Mouse (Mus musculus) midbrain, embryonic 12.5 days (tissue): ENCODE data around the gene Maml3. TPM values are rescaled to one million over a fixed set of nuclear protein-coding genes. Genes with fewer than 3 reads are reported as not detected.

Source experiments
- ATAC-seq: fragments of 200-750 bp; cut with Nextera tagmentation; 2 replicates; pipeline ENCODE4 v1.8.0; 2017; ENCODE audit warnings: low read depth, moderate TSS enrichment, moderate library complexity; ENCODE audit not compliant: low FRiP score
- H3K27ac ChIP-seq: fragments of 300-500 bp; sonication (generic); replicated peaks from 2 replicates; pipeline ENCODE4 v1.5.1; 2016; ENCODE audit warnings: mild to moderate bottlenecking
- H3K27me3 ChIP-seq: fragments of 300-500 bp; sonication (generic); 2 replicates; pipeline ENCODE4 v1.6.1; 2016; ENCODE audit warnings: mild to moderate bottlenecking
- H3K36me3 ChIP-seq: fragments of 300-500 bp; sonication (generic); 2 replicates; pipeline ENCODE4 v1.6.1; 2016
- H3K4me1 ChIP-seq: fragments of 300-500 bp; sonication (generic); 2 replicates; pipeline ENCODE4 v1.6.1; 2016
- H3K4me2 ChIP-seq: fragments of 300-500 bp; sonication (generic); replicated peaks from 2 replicates; pipeline ENCODE4 v1.6.1; 2016; ENCODE audit warnings: mild to moderate bottlenecking, moderate library complexity
- H3K4me3 ChIP-seq: fragments of 300-500 bp; sonication (generic); 2 replicates; pipeline ENCODE4 v1.5.1; 2016; ENCODE audit warnings: mild to moderate bottlenecking
- H3K9ac ChIP-seq: fragments of 300-500 bp; sonication (generic); replicated peaks from 2 replicates; pipeline ENCODE4 v1.6.1; 2016; ENCODE audit warnings: mild to moderate bottlenecking, moderate library complexity
- H3K9me3 ChIP-seq: fragments of 300-500 bp; sonication (generic); 2 replicates; pipeline ENCODE4 v1.6.1; 2016; ENCODE audit warnings: mild to moderate bottlenecking
- WGBS: fragments of 180-500 bp; shearing (Covaris S2); methylation state at CpG from one replicate; pipeline ENCODE4 v1.1.7; 2016; 5-methylcytosine and 5-hydroxymethylcytosine counted together
- polyA plus RNA-seq: library from polyadenylated mRNA; unstranded; fragments of >200 nt; fragmentation: Nextera tagmentation; extraction: Ambion mirVana; gene quantifications from 2 replicates; pipeline ENCODE4 v1.2.1, GENCODE M21; 2016

Maml3 gene
- polyA plus RNA-seq, 1 experiment from 2014 or later, result 8.2 TPM

GRCm38 (mm10) chr3:52104208-52104607, 668 bp downstream of the Maml3 start:
- H3K4me2 ChIP-seq, result peak overlapping the region; percentile 84
- H3K36me3 ChIP-seq, result no peaks in the 10 kb centered on the region
- H3K27ac ChIP-seq, result peak overlapping the region; percentile 99
- peak overlapping the region; percentile 89 for H3K4me3 ChIP-seq
- no peak for ATAC-seq
- no peaks in the 10 kb centered on the region for H3K27me3 ChIP-seq
- H3K9ac ChIP-seq, result peak overlapping the region; percentile 98
- peaks cover 18% of the 10 kb centered on the region for H3K4me1 ChIP-seq
- WGBS, result 0% methylated on average over 16 of the region's 16 CpGs
- no peaks in the 10 kb centered on the region for H3K9me3 ChIP-seq

- Histone ChIP-seq H3K9ac (peak overlapping the region; percentile 98), H3K4me1 (peaks cover 18% of the 10 kb centered on the region), H3K36me3 (no peaks in the 10 kb centered on the region), H3K4me2 (peak overlapping the region; percentile 84), H3K27me3 (no peaks in the 10 kb centered on the region), H3K4me3 (peak overlapping the region; percentile 89), H3K9me3 (no peaks in the 10 kb centered on the region), H3K27ac (peak overlapping the region; percentile 99)
- no peak for ATAC-seq
- under 1% methylated on average over 55 of the region's 55 CpGs for WGBS
Observed at GRCm38 (mm10) chr3:52103531-52104181, 1.2 kb downstream of the Maml3 start.

DNA sequence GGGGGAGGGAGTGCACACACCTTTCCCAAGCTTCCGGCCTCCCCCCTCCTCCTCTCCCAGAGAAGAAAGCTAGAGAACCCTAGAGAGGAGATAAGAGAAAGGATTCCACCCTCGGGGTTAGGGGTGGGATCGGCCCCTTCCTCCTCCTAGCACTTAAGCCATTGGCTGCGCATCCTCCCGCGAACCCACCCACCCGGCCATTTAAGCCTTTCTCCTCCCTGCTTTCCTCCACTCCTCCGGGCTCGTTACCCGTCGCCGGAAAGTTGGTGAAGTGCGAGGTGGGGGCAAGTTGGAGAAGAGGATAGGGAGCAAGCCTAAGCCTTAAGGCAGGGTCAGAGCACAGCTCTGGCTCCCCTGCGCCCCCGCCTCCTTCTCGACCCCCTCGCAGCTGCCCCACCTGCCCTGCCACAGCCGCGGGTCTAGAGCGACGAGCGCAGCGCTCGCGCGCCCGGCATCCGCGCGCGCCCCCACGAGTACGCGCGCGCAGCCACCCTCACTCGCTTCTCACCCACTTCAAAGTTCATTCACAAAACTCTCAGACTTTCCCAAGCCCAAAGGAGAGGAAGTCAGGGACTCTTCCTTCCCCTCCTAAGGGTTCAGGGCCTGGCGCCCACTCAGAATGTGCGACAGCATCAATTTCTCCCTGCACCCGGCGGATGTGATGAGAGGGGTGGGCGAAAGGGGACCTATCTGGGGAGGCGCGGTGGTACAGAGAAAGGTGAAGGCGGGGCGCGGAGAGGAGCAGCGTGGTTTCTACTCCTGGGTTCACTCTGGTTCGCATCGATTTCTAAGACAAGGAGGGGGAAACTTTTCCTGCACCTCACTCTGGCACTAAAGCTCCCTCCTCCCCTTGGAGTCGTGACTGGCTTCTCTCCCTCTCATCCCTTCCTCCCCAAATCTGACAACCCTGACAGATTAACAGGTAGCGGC, 2.0 kb downstream of the Maml3 start:
- H3K27ac ChIP-seq, result peak overlapping the region; percentile 99
- peaks cover 18% of the 10 kb centered on the region for H3K4me1 ChIP-seq
- peak overlapping the region; percentile 98 for H3K9ac ChIP-seq
- ATAC-seq, result peak; percentile 75
- WGBS, result under 1% methylated on average over 48 of the region's 52 CpGs
- no peaks in the 10 kb centered on the region for H3K27me3 ChIP-seq
- H3K4me2 ChIP-seq, result peak overlapping the region; percentile 84
- H3K4me3 ChIP-seq, result peak overlapping the region; percentile 89
- H3K36me3 ChIP-seq, result no peaks in the 10 kb centered on the region
- no peaks in the 10 kb centered on the region for H3K9me3 ChIP-seq

DNA sequence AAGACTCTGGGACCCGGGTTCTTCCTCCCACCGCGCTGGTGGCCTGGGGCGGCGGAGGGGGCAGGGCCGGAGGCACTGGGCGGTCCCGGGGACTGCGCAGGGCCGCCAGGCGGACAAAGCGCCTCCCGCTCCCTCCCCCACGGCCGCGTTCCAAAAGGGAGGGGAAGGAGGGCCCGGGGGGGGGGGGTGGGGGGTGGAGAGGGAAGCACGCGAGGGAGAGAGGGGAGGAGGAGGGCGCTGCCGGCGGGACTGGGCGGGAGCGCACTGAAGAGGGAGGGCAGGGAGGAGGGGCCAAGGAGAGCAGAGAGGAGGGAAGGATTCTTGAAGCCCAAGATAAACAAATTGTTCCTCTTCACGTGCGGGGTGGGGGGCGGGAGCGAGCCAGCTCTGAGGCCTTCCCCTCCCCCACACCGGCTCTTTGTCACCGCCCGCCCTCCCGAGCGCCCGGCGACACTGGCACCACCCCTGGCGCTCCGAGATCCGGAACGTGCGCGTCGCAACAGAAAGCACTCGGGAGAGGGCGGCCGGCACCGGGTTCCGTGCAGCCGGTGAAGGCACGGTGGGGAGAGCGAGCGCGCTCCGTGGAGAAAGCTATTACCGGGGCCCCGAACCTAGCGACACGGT, 2.8 kb downstream of the Maml3 start:
- H3K27ac ChIP-seq, result peak overlapping the region; percentile 99

DNA sequence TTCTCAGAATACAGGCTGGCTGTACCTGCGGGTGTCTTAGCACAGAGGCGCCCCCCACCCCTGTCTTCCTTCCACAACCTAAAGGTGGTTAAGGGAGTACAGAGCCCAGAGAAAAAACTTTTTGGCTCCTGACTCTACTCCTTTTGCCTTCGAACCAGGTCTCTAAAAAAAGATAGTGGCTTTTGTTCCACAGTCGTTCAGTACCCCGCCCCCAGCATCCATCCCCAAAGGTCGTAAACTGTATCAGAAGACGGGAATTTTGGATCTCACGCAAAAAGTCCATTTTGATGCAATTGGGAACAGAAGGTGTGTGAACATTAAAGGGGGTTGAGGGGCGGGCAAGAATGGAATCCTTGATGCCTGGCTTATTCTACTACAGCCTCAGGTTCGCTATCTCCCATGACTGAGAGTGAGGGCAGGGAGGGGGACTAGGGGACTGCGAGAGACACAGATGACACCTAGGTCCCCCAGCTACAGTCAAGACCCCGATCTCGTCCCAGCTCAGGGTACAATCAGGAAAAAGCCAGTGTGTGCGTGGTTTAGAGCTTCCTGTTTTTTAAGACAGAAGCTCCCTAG, 3.4 kb downstream of the Maml3 start:
- 0 out of 2 replicates have a peak, but pooled peaks cover 2% of the 10 kb centered on the region for H3K36me3 ChIP-seq
- H3K4me3 ChIP-seq, result peak overlapping the region; percentile 89
- peaks cover 18% of the 10 kb centered on the region for H3K4me1 ChIP-seq
- WGBS, result under 1% methylated on average over 14 of the region's 14 CpGs
- H3K9ac ChIP-seq, result peak overlapping the region; percentile 98
- H3K9me3 ChIP-seq, result no peaks in the 10 kb centered on the region
- peak overlapping the region; percentile 84 for H3K4me2 ChIP-seq
- H3K27me3 ChIP-seq, result no peaks in the 10 kb centered on the region
- peak; percentile 57; the same call in 1 of the 2 replicates for ATAC-seq
- H3K27ac ChIP-seq, result peak overlapping the region; percentile 99

More for the DNA sequence above, 2.8 kb downstream of the Maml3 start:
- Histone ChIP-seq H3K4me2 (peak overlapping the region; percentile 84), H3K4me1 (peaks cover 18% of the 10 kb centered on the region), H3K9me3 (no peaks in the 10 kb centered on the region), H3K36me3 (no peaks in the 10 kb centered on the region), H3K27me3 (no peaks in the 10 kb centered on the region), H3K4me3 (peak overlapping the region; percentile 89), H3K9ac (peak overlapping the region; percentile 98)
- ATAC-seq, result peak; percentile 85
- 0% methylated on average over 45 of the region's 57 CpGs for WGBS

GRCm38 (mm10) chr3:52100926-52101325, 4.0 kb downstream of the Maml3 start:
- peak overlapping the region; percentile 89 for H3K4me3 ChIP-seq
- peaks cover 18% of the 10 kb centered on the region for H3K4me1 ChIP-seq
- WGBS, result 37% methylated on average over 9 of the region's 9 CpGs

DNA sequence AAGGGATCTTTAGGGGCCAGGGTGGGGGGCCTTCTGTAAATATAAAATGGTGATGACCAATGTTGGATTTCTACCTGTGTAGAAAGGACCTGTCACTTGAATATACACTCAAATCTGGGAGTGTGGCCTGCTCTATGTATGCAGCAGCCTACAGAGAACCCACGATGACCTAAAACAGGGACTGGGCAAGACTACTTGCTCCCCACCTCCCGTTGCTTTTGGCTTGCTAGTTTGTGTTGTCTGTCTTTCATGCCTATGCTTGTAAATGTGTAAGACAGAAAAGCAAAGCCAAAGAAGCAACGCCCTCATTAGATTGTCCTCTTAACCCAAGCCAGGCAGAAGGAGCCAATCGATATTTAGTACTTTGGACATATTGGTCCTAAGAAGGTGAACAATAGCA, 4.6 kb downstream of the Maml3 start:
- no peak overlapping the region; the same call in 1 of the 2 replicates for H3K27ac ChIP-seq
- WGBS, result 78% methylated on average over 4 of the region's 4 CpGs
- H3K4me2 ChIP-seq, result 0 out of 2 replicates have a peak overlapping the region, but pooled peaks have one; percentile 15

More at GRCm38 (mm10) chr3:52100926-52101325, 4.0 kb downstream of the Maml3 start:
- Histone ChIP-seq H3K27me3 (no peaks in the 10 kb centered on the region), H3K9ac (peak overlapping the region; percentile 98), H3K36me3 (0 out of 2 replicates have a peak, but pooled peaks cover 4% of the 10 kb centered on the region), H3K9me3 (no peaks in the 10 kb centered on the region), H3K4me2 (peak overlapping the region; percentile 84), H3K27ac (peak overlapping the region; percentile 99; the same call in 1 of the 2 replicates)
- no peak for ATAC-seq

GRCm38 (mm10) chr3:52099286-52099685, 5.6 kb downstream of the Maml3 start:
- H3K27ac ChIP-seq, result no peak overlapping the region
- no peak overlapping the region for H3K4me2 ChIP-seq
- peaks cover 13% of the 10 kb centered on the region for H3K4me1 ChIP-seq
- WGBS, result 90% methylated on average over 1 of the region's 1 CpGs
- H3K27me3 ChIP-seq, result no peaks in the 10 kb centered on the region
- no peak for ATAC-seq
- H3K9me3 ChIP-seq, result no peaks in the 10 kb centered on the region
- no peak overlapping the region for H3K9ac ChIP-seq
- no peak overlapping the region for H3K4me3 ChIP-seq
- H3K36me3 ChIP-seq, result 0 out of 2 replicates have a peak, but pooled peaks cover 4% of the 10 kb centered on the region

More for the DNA sequence above, 4.6 kb downstream of the Maml3 start:
- Histone ChIP-seq H3K9me3 (no peaks in the 10 kb centered on the region), H3K4me1 (peaks cover 15% of the 10 kb centered on the region), H3K36me3 (0 out of 2 replicates have a peak, but pooled peaks cover 4% of the 10 kb centered on the region), H3K27me3 (no peaks in the 10 kb centered on the region), H3K9ac (no peak overlapping the region), H3K4me3 (no peak overlapping the region)
- ATAC-seq, result no peak

DNA sequence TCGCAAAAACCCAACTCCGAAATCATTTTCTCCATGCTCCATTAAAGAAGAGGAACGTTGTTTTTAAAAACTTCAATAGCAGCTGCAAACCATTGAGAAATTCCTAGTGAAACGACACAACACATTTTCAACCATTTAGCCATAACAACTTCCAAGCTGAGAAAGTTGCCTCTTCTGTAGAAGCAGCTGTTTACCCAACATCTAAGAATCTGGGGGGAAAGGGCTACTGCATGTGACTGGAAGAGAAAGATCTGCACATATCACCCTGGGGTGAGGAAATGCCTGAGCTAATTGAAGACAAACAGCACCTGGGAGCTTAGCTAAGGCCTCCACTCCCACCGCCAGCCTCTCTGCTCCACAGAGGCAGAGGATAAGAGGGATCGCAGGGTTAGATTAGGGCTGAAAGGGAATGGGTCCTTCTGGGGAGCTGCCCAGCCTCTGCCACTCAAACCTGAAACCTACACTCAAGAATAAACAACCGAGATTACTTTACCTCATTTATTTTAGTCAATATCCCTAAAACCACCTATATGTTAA, 13.5 kb downstream of the Maml3 start:
- ATAC-seq, result no peak
- 0 out of 2 replicates have a peak, but pooled peaks cover under 1% of the 10 kb centered on the region for H3K36me3 ChIP-seq

DNA sequence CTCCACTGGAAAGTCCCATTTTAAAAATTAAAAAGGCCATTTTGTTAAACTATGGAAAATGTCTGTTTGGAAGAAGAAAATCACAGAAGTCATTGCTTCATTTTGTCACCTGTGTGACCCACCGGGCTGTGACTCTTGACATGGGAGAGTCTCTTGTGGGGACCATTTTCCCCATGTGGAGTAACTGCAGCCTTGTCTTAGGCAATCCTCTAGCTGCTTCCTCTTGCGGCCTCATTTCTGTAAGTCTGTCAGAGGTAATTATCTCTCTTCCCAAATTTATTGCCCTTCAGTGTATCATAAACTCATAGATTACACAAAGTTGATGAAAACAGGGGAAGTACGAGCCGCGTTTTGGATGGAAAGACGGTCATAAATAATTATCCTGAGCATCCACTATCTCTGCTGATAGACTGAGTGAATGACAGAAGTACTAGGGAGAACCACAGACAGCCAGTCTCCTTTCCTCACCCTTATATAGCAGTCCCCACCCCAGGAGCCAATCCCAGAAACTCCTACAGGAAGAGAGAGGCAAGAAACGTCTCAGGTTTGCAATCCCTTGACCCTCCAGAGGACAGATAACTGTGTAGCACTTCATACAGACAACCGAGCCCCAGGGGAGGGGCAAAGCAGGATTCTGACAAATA, 14.5 kb downstream of the Maml3 start:
- no peaks in the 10 kb centered on the region for H3K9me3 ChIP-seq
- H3K36me3 ChIP-seq, result no peaks in the 10 kb centered on the region
- no peak for ATAC-seq
- no peak overlapping the region for H3K4me3 ChIP-seq
- H3K9ac ChIP-seq, result no peak overlapping the region
- H3K4me2 ChIP-seq, result no peak overlapping the region
- WGBS, result 82% methylated on average over 8 of the region's 8 CpGs
- H3K27ac ChIP-seq, result no peak overlapping the region
- H3K27me3 ChIP-seq, result no peaks in the 10 kb centered on the region
- peaks cover 35% of the 10 kb centered on the region for H3K4me1 ChIP-seq

More for the DNA sequence above, 13.5 kb downstream of the Maml3 start:
- WGBS, result 48% methylated on average over 7 of the region's 7 CpGs
- Histone ChIP-seq H3K4me1 (peaks cover 35% of the 10 kb centered on the region), H3K4me3 (no peak overlapping the region), H3K9ac (no peak overlapping the region), H3K4me2 (no peak overlapping the region), H3K27ac (no peak overlapping the region), H3K27me3 (no peaks in the 10 kb centered on the region), H3K9me3 (no peaks in the 10 kb centered on the region)
